Mouse (Mus musculus) ovary, postnatal 14 days (tissue): ENCODE measurements around the gene Traf3ip3.

Source experiments
- DNase-seq: peaks from one replicate; pipeline ENCODE4 v3.0.0; 2022; ENCODE audit warnings: low spot score

Gene Traf3ip3

GRCm38 (mm10) chr1:193125835-193126234 lies 75.7 kb downstream of the Traf3ip3 start:
- DNase-seq: no peak
